22 mouse cellular contexts compared by ENCODE assay signal in the genomic region with DNA sequence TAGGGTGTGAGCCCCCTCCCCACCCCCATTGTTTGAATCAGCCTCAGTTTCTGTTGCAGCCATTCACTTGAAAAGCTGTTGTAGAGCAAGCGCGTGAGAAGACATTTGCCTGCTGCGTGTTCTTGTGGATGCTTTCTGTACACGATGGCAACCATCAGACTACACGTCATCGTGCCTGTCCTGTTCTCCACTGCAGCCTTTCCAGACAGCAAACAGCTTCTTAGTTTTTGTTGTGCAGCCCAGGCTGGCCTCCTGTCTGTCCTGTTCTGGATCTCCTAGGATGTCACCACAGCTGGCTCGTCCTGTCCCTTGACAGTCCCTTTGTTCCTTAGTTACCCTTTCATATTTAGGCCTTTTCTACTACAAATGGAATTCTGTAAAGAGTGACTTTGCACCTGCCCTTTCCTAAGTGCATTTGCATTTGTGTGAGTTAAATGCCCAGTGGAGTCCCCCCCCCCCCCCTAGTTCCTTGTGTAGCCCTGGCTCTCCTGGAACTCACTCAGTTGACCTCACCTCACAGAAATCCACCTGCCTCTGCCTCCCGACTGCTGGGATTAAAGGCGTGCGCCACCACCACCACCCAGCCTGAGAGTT. TPM values are rescaled to one million over a fixed set of nuclear protein-coding genes. Genes with fewer than 3 reads are reported as not detected.
DNase-seq lines count a peak whose midpoint lies in the region; ATAC-seq and TF ChIP-seq lines count a peak whose summit lies in the region.
"Had no signal": no experiment of that assay in that cellular context is flagged by ENCODE, and none has a peak within 500 bp of the region (broad histone marks: within the 10 kb centered on the region; RNA-seq: fewer than 3 reads in every experiment).

No protein-coding gene starts in this region.

- TF ChIP-seq CTCF in ES-Bruce4 (IDR thresholded peaks at IDR 0.05; ENCODE audit: low read depth, low read length), result no peak

- DNase-seq in hindbrain, embryonic 10.5 days (ENCODE audit: low spot score), result no peak
- DNase-seq in hindbrain, embryonic 14.5 days (ENCODE audit: low spot score), result no peak
- DNase-seq in R1 (ENCODE audit: low read depth, low spot score), result peak; percentile 69
- peak; percentile 56 for DNase-seq in lung, postnatal 10 days
- no peak for DNase-seq in adrenal gland, postnatal 14 days
- DNase-seq in left cerebral cortex, postnatal 25 days (ENCODE audit: low spot score in 2 of 2), result no peak
- DNase-seq: adrenal gland, postnatal 25 days; B cell, adult 2 months; cerebellum, adult 9-11 months; forebrain, postnatal 0 days; gastrocnemius, postnatal 14 days; heart, adult 2 months; kidney, postnatal 25 days; thymus, postnatal 25 days had no signal

- peak; percentile 77; the same call in 1 of the 2 replicates for TF ChIP-seq EP300 in ES-Bruce4 (IDR thresholded peaks at IDR 0.05; ENCODE audit: insufficient read depth, low read depth, low read length)

- peaks cover 17% of the 10 kb centered on the region for H3K4me1 ChIP-seq in hindbrain, embryonic 10.5 days (replicated peaks)
- H3K4me1 ChIP-seq in hindbrain, embryonic 14.5 days (replicated peaks; ENCODE audit: control insufficient read depth, insufficient read depth, low read length), result no peaks in the 10 kb centered on the region; the same call in none of the 2 replicates
- peaks cover 5% of the 10 kb centered on the region for H3K4me1 ChIP-seq in ES-Bruce4 (ENCODE audit: control insufficient read depth, insufficient read depth, low read length)
- H3K4me1 ChIP-seq: liver, embryonic 12.5 days had no signal

- no peaks in the 10 kb centered on the region for H3K9me3 ChIP-seq in hindbrain, embryonic 10.5 days
- no peaks in the 10 kb centered on the region for H3K9me3 ChIP-seq in hindbrain, embryonic 14.5 days (ENCODE audit: control insufficient read depth, low read length)
- H3K9me3 ChIP-seq in ES-Bruce4 (replicated peaks; ENCODE audit: control insufficient read depth, insufficient read depth, low read length, poor library complexity, severe bottlenecking), result no peaks in the 10 kb centered on the region
- H3K9me3 ChIP-seq: liver, embryonic 12.5 days; midbrain, embryonic 10.5 days; stomach, embryonic 15.5 days had no signal

- no peak overlapping the region for H3K4me3 ChIP-seq in hindbrain, embryonic 10.5 days
- no peak overlapping the region for H3K4me3 ChIP-seq in hindbrain, embryonic 14.5 days (replicated peaks; ENCODE audit: low read length)
- no peak overlapping the region for H3K4me3 ChIP-seq in ES-Bruce4 (ENCODE audit: low read depth, low read length)
- H3K4me3 ChIP-seq: heart, adult 2 months; layer of hippocampus, adult 2 months; liver, embryonic 12.5 days; midbrain, embryonic 10.5 days; stomach, embryonic 15.5 days had no signal

- no peak for ATAC-seq in hindbrain, embryonic 14.5 days (ENCODE audit: low FRiP score)
- ATAC-seq: forebrain, postnatal 0 days; intestine, postnatal 0 days; liver, embryonic 12.5 days had no signal

- no peak for TF ChIP-seq POLR2A in ES-Bruce4 (IDR thresholded peaks at IDR 0.05; ENCODE audit: insufficient read depth, low read length)

- no peaks in the 10 kb centered on the region for H3K27me3 ChIP-seq in hindbrain, embryonic 10.5 days (ENCODE audit: insufficient read depth, poor library complexity, severe bottlenecking)
- H3K27me3 ChIP-seq in hindbrain, embryonic 14.5 days (ENCODE audit: control insufficient read depth, insufficient read depth, low read length), result no peaks in the 10 kb centered on the region
- no peaks in the 10 kb centered on the region for H3K27me3 ChIP-seq in ES-Bruce4 (ENCODE audit: control insufficient read depth, insufficient read depth, low read length, poor library complexity, severe bottlenecking)
- H3K27me3 ChIP-seq: CH12.LX; stomach, embryonic 15.5 days had no signal

- H3K36me3 ChIP-seq in hindbrain, embryonic 10.5 days, result peaks cover 21% of the 10 kb centered on the region
- H3K36me3 ChIP-seq in hindbrain, embryonic 14.5 days (replicated peaks; ENCODE audit: control insufficient read depth, insufficient read depth), result peaks cover 8% of the 10 kb centered on the region; the same call in 1 of the 2 replicates
- no peaks in the 10 kb centered on the region for H3K36me3 ChIP-seq in ES-Bruce4 (ENCODE audit: control insufficient read depth, insufficient read depth, low read length, poor library complexity, severe bottlenecking)
- H3K36me3 ChIP-seq: liver, embryonic 12.5 days; stomach, embryonic 15.5 days had no signal

- 0 out of 2 replicates have a peak overlapping the region, but pooled peaks have one; percentile 2 for H3K27ac ChIP-seq in hindbrain, embryonic 10.5 days
- no peak overlapping the region for H3K27ac ChIP-seq in hindbrain, embryonic 14.5 days
- H3K27ac ChIP-seq in ES-Bruce4 (ENCODE audit: insufficient read depth, low read length), result peak overlapping the region; percentile 47; the same call in 1 of the 2 replicates
- H3K27ac ChIP-seq: heart, adult 2 months; layer of hippocampus, adult 2 months; liver, embryonic 12.5 days; macrophage; midbrain, embryonic 10.5 days; stomach, embryonic 15.5 days had no signal

- H3K9ac ChIP-seq in hindbrain, embryonic 14.5 days, result no peak overlapping the region
- H3K9ac ChIP-seq in ES-Bruce4 (ENCODE audit: low read depth, poor library complexity, severe bottlenecking), result no peak overlapping the region
- H3K9ac ChIP-seq: forebrain, postnatal 0 days; liver, embryonic 12.5 days; stomach, embryonic 15.5 days had no signal

- intact Hi-C loops in left cerebral cortex, postnatal 25 days (cut with DNase I), result no loop called here

- H3K4me2 ChIP-seq in hindbrain, embryonic 14.5 days (replicated peaks), result no peak overlapping the region
- H3K4me2 ChIP-seq: liver, embryonic 12.5 days; stomach, embryonic 15.5 days had no signal

- 85% methylated on average over 10 of the region's 10 CpGs for WGBS in hindbrain, embryonic 10.5 days
- WGBS in hindbrain, embryonic 14.5 days, result 66% methylated on average over 10 of the region's 10 CpGs

RNA-seq across cellular contexts. Expression of a gene that starts 46.5 kb away (rescaled TPM):
- 328 and 552 TPM in 2 replicates for polyA plus RNA-seq in hindbrain, embryonic 10.5 days (2016; fragmentation: Nextera tagmentation; extraction: Ambion mirVana)
- polyA plus RNA-seq in hindbrain, embryonic 14.5 days (2014; fragmentation: Nextera tagmentation; extraction: Ambion mirVana), result 891 and 894 TPM in 2 replicates
- polyA plus RNA-seq in ES-Bruce4 (2011; ENCODE audit: insufficient read depth, insufficient read length, low read depth, missing spikeins), result 258 and 261 TPM in 2 replicates
- 788 and 846 TPM in 2 replicates for total RNA-seq in adrenal gland, postnatal 14 days (2021)
- 100 to 1,000 TPM; 565 to 602 TPM for total RNA-seq in left cerebral cortex, postnatal 25 days (2021)

Comparison
In these comparisons a context has a peak if more than half of its experiments do, and no peak if none do; other contexts are left out.
1. DNase-seq: peak in R1 (single experiment) and lung, postnatal 10 days (single experiment); none in hindbrain, embryonic 10.5 days (single experiment), hindbrain, embryonic 14.5 days (single experiment), adrenal gland, postnatal 14 days (single experiment) and left cerebral cortex, postnatal 25 days (0 of 2).